Mouse (Mus musculus): ENCODE data around the gene Nap1l5. TPM values are rescaled to one million over a fixed set of nuclear protein-coding genes. Genes with fewer than 3 reads are reported as not detected.

The Nap1l5 gene
- 10.6 and 11.1 TPM in 2 replicates for polyA plus RNA-seq (2015; fragmentation: Nextera tagmentation; extraction: Ambion mirVana)

- H3K9ac ChIP-seq (ENCODE audit: low read depth, low read length): 0 out of 2 replicates have a peak within 1 kb of the TSS, but pooled peaks have one; percentile 51
These were observed at the start of gene Nap1l5 for GRCm38 (mm10) chr6:58906852-58907261. Gene Nap1l5, minus strand, starts transcription at chr6:58907076.

GRCm38 (mm10) chr6:58951128-58951992 is 44.5 kb upstream of the Nap1l5 start:
- Histone ChIP-seq H3K9ac (ENCODE audit: low read depth, low read length) (no peak overlapping the region), H3K9me3 (ENCODE audit: control insufficient read depth, low read length) (no peaks in the 10 kb centered on the region), H3K27me3 (replicated peaks; ENCODE audit: control insufficient read depth, insufficient read depth, low read length) (no peaks in the 10 kb centered on the region), H3K4me3 (ENCODE audit: low read length) (no peak overlapping the region), H3K4me1 (ENCODE audit: control insufficient read depth, insufficient read depth, low read length) (no peaks in the 10 kb centered on the region), H3K27ac (ENCODE audit: low read length) (peak overlapping the region; percentile 68), H3K4me2 (ENCODE audit: low read depth, low read length) (no peak overlapping the region), H3K36me3 (ENCODE audit: control insufficient read depth, insufficient read depth, low read length) (peaks cover 5% of the 10 kb centered on the region; the same call in 1 of the 2 replicates)
- 47% methylated on average over 2 of the region's 2 CpGs for WGBS
- peak; percentile 87 for ATAC-seq

More at GRCm38 (mm10) chr6:58906852-58907261, at the start of gene Nap1l5:
- H3K27ac ChIP-seq (ENCODE audit: low read length): no peak within 1 kb of the TSS
- peak; percentile 73 for ATAC-seq
- peak within 1 kb of the TSS; percentile 71 for H3K4me2 ChIP-seq (ENCODE audit: low read depth, low read length)
- H3K36me3 ChIP-seq (ENCODE audit: control insufficient read depth, insufficient read depth, low read length): peaks cover 8% of the 10 kb centered on the region; the same call in 1 of the 2 replicates
- peaks cover 10% of the 10 kb centered on the region for H3K9me3 ChIP-seq (ENCODE audit: control insufficient read depth, low read length)
- peak within 1 kb of the TSS; percentile 48 for H3K4me3 ChIP-seq (ENCODE audit: low read length)
- no peaks in the 10 kb centered on the region for H3K4me1 ChIP-seq (ENCODE audit: control insufficient read depth, insufficient read depth, low read length)
- H3K27me3 ChIP-seq (replicated peaks; ENCODE audit: control insufficient read depth, insufficient read depth, low read length): no peaks in the 10 kb centered on the region
- 56% methylated on average over 34 of the region's 34 CpGs for WGBS

GRCm38 (mm10) chr6:58950410-58950809 is 43.5 kb upstream of the Nap1l5 start:
- WGBS: 93% methylated on average over 1 of the region's 1 CpGs
- no peak overlapping the region for H3K9ac ChIP-seq (ENCODE audit: low read depth, low read length)
- no peaks in the 10 kb centered on the region for H3K27me3 ChIP-seq (replicated peaks; ENCODE audit: control insufficient read depth, insufficient read depth, low read length)
- H3K4me1 ChIP-seq (ENCODE audit: control insufficient read depth, insufficient read depth, low read length): no peaks in the 10 kb centered on the region
- peaks cover 5% of the 10 kb centered on the region; the same call in 1 of the 2 replicates for H3K36me3 ChIP-seq (ENCODE audit: control insufficient read depth, insufficient read depth, low read length)
- H3K9me3 ChIP-seq (ENCODE audit: control insufficient read depth, low read length): no peaks in the 10 kb centered on the region
- H3K27ac ChIP-seq (ENCODE audit: low read length): no peak overlapping the region
- no peak overlapping the region for H3K4me3 ChIP-seq (ENCODE audit: low read length)
- no peak overlapping the region for H3K4me2 ChIP-seq (ENCODE audit: low read depth, low read length)
- ATAC-seq: no peak

- Histone ChIP-seq H3K9ac (ENCODE audit: low read depth, low read length) (no peak overlapping the region), H3K4me2 (ENCODE audit: low read depth, low read length) (no peak overlapping the region), H3K9me3 (ENCODE audit: control insufficient read depth, low read length) (no peaks in the 10 kb centered on the region), H3K27me3 (replicated peaks; ENCODE audit: control insufficient read depth, insufficient read depth, low read length) (no peaks in the 10 kb centered on the region), H3K4me3 (ENCODE audit: low read length) (no peak overlapping the region), H3K36me3 (ENCODE audit: control insufficient read depth, insufficient read depth, low read length) (no peaks in the 10 kb centered on the region), H3K4me1 (ENCODE audit: control insufficient read depth, insufficient read depth, low read length) (no peaks in the 10 kb centered on the region), H3K27ac (ENCODE audit: low read length) (no peak overlapping the region)
- no peak for ATAC-seq
- 78% methylated on average over 4 of the region's 4 CpGs for WGBS
These were observed 40.0 kb upstream of the Nap1l5 start for GRCm38 (mm10) chr6:58946840-58947239.

- Histone ChIP-seq H3K4me3 (ENCODE audit: low read length) (no peak overlapping the region), H3K27ac (ENCODE audit: low read length) (no peak overlapping the region), H3K36me3 (ENCODE audit: control insufficient read depth, insufficient read depth, low read length) (no peaks in the 10 kb centered on the region), H3K9ac (ENCODE audit: low read depth, low read length) (no peak overlapping the region), H3K27me3 (replicated peaks; ENCODE audit: control insufficient read depth, insufficient read depth, low read length) (no peaks in the 10 kb centered on the region), H3K4me2 (ENCODE audit: low read depth, low read length) (no peak overlapping the region), H3K4me1 (ENCODE audit: control insufficient read depth, insufficient read depth, low read length) (no peaks in the 10 kb centered on the region), H3K9me3 (ENCODE audit: control insufficient read depth, low read length) (no peaks in the 10 kb centered on the region)
- whole genome bisulfite sequencing: 67% methylated on average over 2 of the region's 2 CpGs
- ATAC-seq: no peak
These were observed 39.4 kb upstream of the Nap1l5 start for GRCm38 (mm10) chr6:58946246-58946645.

GRCm38 (mm10) chr6:58943958-58944357 is 37.1 kb upstream of the Nap1l5 start:
- Histone ChIP-seq H3K9me3 (ENCODE audit: control insufficient read depth, low read length) (no peaks in the 10 kb centered on the region), H3K9ac (ENCODE audit: low read depth, low read length) (no peak overlapping the region), H3K27me3 (replicated peaks; ENCODE audit: control insufficient read depth, insufficient read depth, low read length) (no peaks in the 10 kb centered on the region), H3K4me3 (ENCODE audit: low read length) (no peak overlapping the region), H3K27ac (ENCODE audit: low read length) (no peak overlapping the region), H3K4me1 (ENCODE audit: control insufficient read depth, insufficient read depth, low read length) (no peaks in the 10 kb centered on the region), H3K4me2 (ENCODE audit: low read depth, low read length) (no peak overlapping the region), H3K36me3 (ENCODE audit: control insufficient read depth, insufficient read depth, low read length) (no peaks in the 10 kb centered on the region)
- 89% methylated on average over 3 of the region's 3 CpGs for WGBS
- no peak for ATAC-seq

- H3K4me1 ChIP-seq (ENCODE audit: control insufficient read depth, insufficient read depth, low read length): no peaks in the 10 kb centered on the region
- H3K9ac ChIP-seq (ENCODE audit: low read depth, low read length): no peak overlapping the region
- H3K4me2 ChIP-seq (ENCODE audit: low read depth, low read length): no peak overlapping the region
- H3K4me3 ChIP-seq (ENCODE audit: low read length): no peak overlapping the region
- ATAC-seq: no peak
- no peaks in the 10 kb centered on the region for H3K9me3 ChIP-seq (ENCODE audit: control insufficient read depth, low read length)
- H3K27ac ChIP-seq (ENCODE audit: low read length): no peak overlapping the region
- no peaks in the 10 kb centered on the region for H3K36me3 ChIP-seq (ENCODE audit: control insufficient read depth, insufficient read depth, low read length)
- no peaks in the 10 kb centered on the region for H3K27me3 ChIP-seq (replicated peaks; ENCODE audit: control insufficient read depth, insufficient read depth, low read length)
- WGBS: 88% methylated on average over 2 of the region's 2 CpGs
These were observed 35.4 kb upstream of the Nap1l5 start for GRCm38 (mm10) chr6:58942276-58942675.

- ATAC-seq: no peak
- Histone ChIP-seq H3K4me3 (ENCODE audit: low read length) (no peak overlapping the region), H3K4me1 (ENCODE audit: control insufficient read depth, insufficient read depth, low read length) (no peaks in the 10 kb centered on the region), H3K9ac (ENCODE audit: low read depth, low read length) (no peak overlapping the region), H3K4me2 (ENCODE audit: low read depth, low read length) (no peak overlapping the region), H3K27ac (ENCODE audit: low read length) (no peak overlapping the region), H3K9me3 (ENCODE audit: control insufficient read depth, low read length) (no peaks in the 10 kb centered on the region), H3K27me3 (replicated peaks; ENCODE audit: control insufficient read depth, insufficient read depth, low read length) (no peaks in the 10 kb centered on the region), H3K36me3 (ENCODE audit: control insufficient read depth, insufficient read depth, low read length) (no peaks in the 10 kb centered on the region)
These were observed 30.9 kb upstream of the Nap1l5 start for GRCm38 (mm10) chr6:58937726-58938125.

- WGBS: 78% methylated on average over 4 of the region's 4 CpGs
- H3K9me3 ChIP-seq (ENCODE audit: control insufficient read depth, low read length): no peaks in the 10 kb centered on the region
These were observed 27.3 kb upstream of the Nap1l5 start for GRCm38 (mm10) chr6:58934144-58934543.

More at GRCm38 (mm10) chr6:58934144-58934543, 27.3 kb upstream of the Nap1l5 start:
- Histone ChIP-seq H3K36me3 (ENCODE audit: control insufficient read depth, insufficient read depth, low read length) (no peaks in the 10 kb centered on the region), H3K4me1 (ENCODE audit: control insufficient read depth, insufficient read depth, low read length) (no peaks in the 10 kb centered on the region), H3K27ac (ENCODE audit: low read length) (no peak overlapping the region), H3K4me2 (ENCODE audit: low read depth, low read length) (no peak overlapping the region), H3K9ac (ENCODE audit: low read depth, low read length) (no peak overlapping the region), H3K27me3 (replicated peaks; ENCODE audit: control insufficient read depth, insufficient read depth, low read length) (no peaks in the 10 kb centered on the region), H3K4me3 (ENCODE audit: low read length) (no peak overlapping the region)
- no peak for ATAC-seq

Data from intestine, embryonic 16.5 days (tissue).